Mouse (Mus musculus): ENCODE data around the gene Plxna3. TPM values are rescaled to one million over a fixed set of nuclear protein-coding genes. Genes with fewer than 3 reads are reported as not detected.
A peak's percentile ranks its signal among the peaks of the same experiment; 100 is the strongest.
"Not testable (repeated sequence)": the region's sequence is repeated elsewhere in the genome, so short reads cannot be mapped to it uniquely, and the experiment has no call there.

Gene Plxna3
- total RNA-seq, 2 experiments from 2014 or later, result 1.6 TPM

- intact Hi-C loops (cut with DNase I; ENCODE audit: low total_unique reads); DNase-seq: not testable (repeated sequence)
Measured at GRCm38 (mm10) chrX:74357069-74357468, 28.2 kb downstream of the Plxna3 start.

DNA sequence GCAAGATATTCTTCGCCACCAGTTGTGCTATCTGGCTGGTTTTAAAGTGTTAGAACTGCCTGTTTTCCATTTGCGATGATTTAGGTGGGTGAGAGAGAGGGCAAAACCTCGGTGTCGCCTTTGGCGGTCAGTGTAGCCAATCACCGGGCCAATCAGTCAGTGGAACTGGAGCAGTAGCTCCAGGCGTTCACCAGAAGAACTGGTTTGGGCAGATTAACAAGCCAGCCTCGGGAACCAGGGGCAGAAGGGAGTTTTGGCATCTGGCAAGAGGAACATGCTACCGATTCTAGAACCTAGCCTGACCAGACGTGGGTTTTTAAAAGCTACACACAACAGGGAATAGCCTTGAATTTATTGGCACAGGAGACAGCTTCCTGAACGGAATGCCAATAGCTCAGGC is 30.3 kb downstream of the Plxna3 start:
- intact Hi-C loops (cut with DNase I; ENCODE audit: low total_unique reads), result no loop called here
- DNase-seq, result no peak

DNA sequence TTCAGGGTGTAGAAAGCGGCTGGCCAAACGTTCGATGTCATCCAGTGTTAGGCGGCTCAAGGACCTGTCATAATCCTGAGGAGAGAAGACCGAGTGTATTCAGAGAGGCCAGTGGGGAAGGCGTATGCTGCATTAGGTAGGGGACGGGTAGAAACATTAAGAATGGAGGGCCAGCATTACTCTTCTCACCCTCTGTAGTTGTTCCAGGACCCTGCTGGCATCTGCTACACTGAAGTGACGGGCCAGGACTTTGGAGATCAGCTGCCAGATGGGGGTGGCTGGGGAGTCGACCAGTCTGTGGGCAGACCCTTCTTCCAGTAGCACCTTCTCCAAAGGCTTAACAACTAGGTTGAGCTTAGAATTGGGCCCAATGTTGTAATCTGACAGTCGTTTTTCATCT is 38.6 kb downstream of the Plxna3 start:
- intact Hi-C loops (cut with DNase I; ENCODE audit: low total_unique reads), result no loop called here
- no peak for DNase-seq

GRCm38 (mm10) chrX:74368209-74368909 is 39.5 kb downstream of the Plxna3 start:
- intact Hi-C loops (cut with DNase I; ENCODE audit: low total_unique reads), result no loop called here
- DNase-seq, result peak; percentile 70

- intact Hi-C loops (cut with DNase I; ENCODE audit: low total_unique reads), result no loop called here
Measured at GRCm38 (mm10) chrX:74372888-74373549, 44.2 kb downstream of the Plxna3 start, which contains the start of the genes Ubl4a and Slc10a3. Ubl4a (minus strand) TSS chrX:74373218. Slc10a3 (minus strand) TSS chrX:74373349.

GRCm38 (mm10) chrX:74384451-74384850 is 55.6 kb downstream of the Plxna3 start:
- intact Hi-C loops (cut with DNase I; ENCODE audit: low total_unique reads), result no loop called here
- DNase-seq, result no peak

More at GRCm38 (mm10) chrX:74372888-74373549, 44.2 kb downstream of the Plxna3 start, which contains the start of the genes Ubl4a and Slc10a3:
- DNase-seq, result peak; percentile 90

GRCm38 (mm10) chrX:74388153-74388552 is 59.3 kb downstream of the Plxna3 start:
- intact Hi-C loops (cut with DNase I; ENCODE audit: low total_unique reads), result no loop called here
- no peak for DNase-seq

GRCm38 (mm10) chrX:74392535-74393443 is 63.9 kb downstream of the Plxna3 start, which contains the start of the genes Fam3a and Ikbkg:
Fam3a (minus strand) TSS chrX:74393272.
Ikbkg (plus strand) TSS chrX:74393290.
- peak; percentile 80 for DNase-seq
- intact Hi-C loops (cut with DNase I; ENCODE audit: low total_unique reads), result no loop called here

Small RNA genes lying within 50 kb of the gene (microRNA-seq; reads per million reads assigned to microRNA genes)
- gene Mir7092, result 0 reads per million in 2 experiments

Other genes starting within 250 kb of the Plxna3 start
- not detected for gene Opn1mw, start 201.6 kb upstream of the Plxna3 start, total RNA-seq (2021)
- 10 to 100 TPM; 25.6 to 30.4 TPM for gene Mecp2, start 193.7 kb upstream of the Plxna3 start, total RNA-seq (2021)
- gene Tex28, start 161.2 kb upstream of the Plxna3 start, total RNA-seq (2021), result not detected
- not detected for gene Tktl1, start 151.8 kb upstream of the Plxna3 start, total RNA-seq (2021)
- 10 to 100 TPM; 78.1 to 92.7 TPM for gene Flna, start 79.2 kb upstream of the Plxna3 start, total RNA-seq (2021)
- 10 to 100 TPM; 17.5 to 18.4 TPM for gene Emd, start 74.4 kb upstream of the Plxna3 start, total RNA-seq (2021)
- 100 to 1,000 TPM; 121 to 122 TPM for gene Rpl10, start 58.3 kb upstream of the Plxna3 start, total RNA-seq (2021)
- 10 to 100 TPM; 31.6 to 34.1 TPM for gene Taz, start 47.2 kb upstream of the Plxna3 start, total RNA-seq (2021)
- 10 to 100 TPM; 79.6 to 82.4 TPM for gene Dnase1l1, start 46.7 kb upstream of the Plxna3 start, total RNA-seq (2021)
- gene Atp6ap1, start 32.0 kb upstream of the Plxna3 start, total RNA-seq (2021), result 10 to 100 TPM; 87.9 to 94.6 TPM
- gene Gdi1, start 24.1 kb upstream of the Plxna3 start, total RNA-seq (2021), result 10 to 100 TPM; 36.3 to 38.9 TPM
- gene Fam50a, start 16.0 kb upstream of the Plxna3 start, total RNA-seq (2021), result 10 to 100 TPM; 20.0 to 23.5 TPM
- 10 to 100 TPM; 36.1 to 36.3 TPM for gene Lage3, start 24.6 kb downstream of the Plxna3 start, total RNA-seq (2021)
- 10 to 100 TPM; 43.5 to 46.7 TPM for gene Ubl4a, start 44.2 kb downstream of the Plxna3 start, total RNA-seq (2021)
- 1 to 10 TPM; 3.9 to 4.1 TPM for gene Slc10a3, start 44.3 kb downstream of the Plxna3 start, total RNA-seq (2021)
- gene Fam3a, start 64.2 kb downstream of the Plxna3 start, total RNA-seq (2021), result 10 to 100 TPM; 14.1 to 17.7 TPM
- gene Ikbkg, start 64.2 kb downstream of the Plxna3 start, total RNA-seq (2021), result 10 to 100 TPM; 21.9 to 23.5 TPM
- gene G6pdx, start 100.1 kb downstream of the Plxna3 start, total RNA-seq (2021), result 1 to 10 TPM; 4.7 to 5.7 TPM
- gene Gm6880, start 152.3 kb downstream of the Plxna3 start, total RNA-seq (2021), result not detected
- gene Olfr1326-ps1, start 245.8 kb downstream of the Plxna3 start, total RNA-seq (2021), result not detected

All from gastrocnemius, postnatal 14 days (tissue).